Mouse (Mus musculus) kidney, adult 11 months (tissue): Measurements from ENCODE around the gene Atxn1.
A peak's percentile ranks its signal among the peaks of the same experiment; 100 is the strongest.

Experiments
- DNase-seq: peaks from one replicate; pipeline ENCODE4 v3.0.0; 2022

Atxn1 gene

GRCm38 (mm10) chr13:45553674-45554073 lies 411.1 kb downstream of the Atxn1 start:
- peak; percentile 58 for DNase-seq

DNA sequence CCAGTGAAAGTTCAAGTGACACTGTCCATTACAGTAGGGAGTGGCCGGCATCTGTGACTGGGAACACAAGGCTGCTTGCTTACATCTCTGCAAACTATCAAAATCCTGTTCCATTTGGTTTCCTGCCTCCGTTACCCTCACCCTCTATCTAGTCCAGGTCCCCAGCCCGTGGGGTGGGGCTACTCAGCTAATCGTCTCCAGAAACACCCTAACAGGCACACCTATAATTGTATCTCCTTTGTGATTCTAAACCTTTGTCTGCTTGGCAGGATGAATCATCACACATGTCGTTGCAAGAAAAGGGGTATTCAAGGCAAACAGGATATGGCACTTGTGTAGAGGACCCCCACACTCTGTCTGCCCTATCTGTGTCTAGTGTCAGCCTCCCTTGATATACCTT lies 417.3 kb downstream of the Atxn1 start:
- no peak for DNase-seq

DNA sequence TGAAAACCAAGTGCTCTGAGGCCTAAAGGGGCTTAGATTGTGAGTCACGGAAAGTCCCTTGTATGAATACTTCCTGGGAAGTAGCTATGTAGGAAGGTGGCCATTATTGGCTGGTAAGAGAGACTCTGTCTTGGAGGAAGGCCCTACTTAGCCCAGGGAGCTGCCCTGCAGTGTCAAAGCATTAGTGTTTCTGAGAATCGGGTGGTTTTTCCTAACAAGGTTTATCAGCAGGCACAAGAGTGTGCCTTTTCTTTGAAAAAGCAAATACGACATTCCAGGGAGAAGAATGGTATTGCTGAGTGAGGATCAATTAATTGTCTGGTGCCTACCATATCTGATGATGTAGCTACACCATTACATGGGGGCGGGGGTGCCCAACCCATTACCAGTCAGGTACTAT lies 417.9 kb downstream of the Atxn1 start:
- no peak for DNase-seq

DNA sequence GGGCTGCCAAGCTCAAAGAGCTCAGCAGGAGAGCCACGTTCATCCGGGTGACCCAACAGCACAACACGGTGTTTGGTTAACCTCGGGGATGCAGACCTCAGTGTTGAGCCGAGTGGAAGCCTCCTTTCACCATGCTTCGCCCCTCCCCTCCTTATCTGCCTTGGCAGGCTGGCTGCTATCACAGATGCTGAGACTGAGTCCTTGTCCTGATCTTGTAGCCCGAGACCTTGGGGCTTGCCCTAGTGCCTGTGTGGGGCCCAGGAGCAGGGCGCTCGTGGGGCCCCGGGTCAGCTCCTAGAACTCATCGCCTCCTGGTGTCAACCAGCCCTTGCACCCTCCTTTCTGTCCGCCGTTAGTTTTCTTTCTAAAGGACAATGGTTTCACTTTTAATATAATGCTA lies 418.8 kb downstream of the Atxn1 start:
- DNase-seq, result no peak

- peak; percentile 62 for DNase-seq
Measured at GRCm38 (mm10) chr13:45539205-45539568, 425.6 kb downstream of the Atxn1 start.

GRCm38 (mm10) chr13:45538532-45539204 lies 426.1 kb downstream of the Atxn1 start:
- DNase-seq, result peak; percentile 42

DNA sequence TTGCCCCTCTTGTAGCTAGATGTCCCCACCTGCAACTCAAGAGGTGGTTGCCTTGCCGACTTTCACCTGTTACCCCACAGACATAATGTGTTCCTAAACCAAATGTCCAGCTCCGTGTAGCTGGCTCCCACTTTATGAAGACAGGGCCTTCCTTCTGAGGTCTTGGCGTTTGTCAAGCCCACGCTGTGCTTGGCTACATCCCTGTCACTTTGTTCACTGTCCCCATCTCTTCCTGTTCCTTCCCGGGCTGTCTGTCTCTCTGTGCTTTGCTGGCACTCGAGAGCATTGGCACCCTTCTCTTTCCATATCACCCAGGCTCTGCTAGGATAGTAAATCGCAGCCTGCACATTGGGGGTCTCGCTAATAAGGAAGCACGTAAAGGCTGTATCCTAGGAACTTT lies 426.7 kb downstream of the Atxn1 start:
- DNase-seq, result no peak

GRCm38 (mm10) chr13:45537110-45537509 lies 427.7 kb downstream of the Atxn1 start:
- no peak for DNase-seq

DNA sequence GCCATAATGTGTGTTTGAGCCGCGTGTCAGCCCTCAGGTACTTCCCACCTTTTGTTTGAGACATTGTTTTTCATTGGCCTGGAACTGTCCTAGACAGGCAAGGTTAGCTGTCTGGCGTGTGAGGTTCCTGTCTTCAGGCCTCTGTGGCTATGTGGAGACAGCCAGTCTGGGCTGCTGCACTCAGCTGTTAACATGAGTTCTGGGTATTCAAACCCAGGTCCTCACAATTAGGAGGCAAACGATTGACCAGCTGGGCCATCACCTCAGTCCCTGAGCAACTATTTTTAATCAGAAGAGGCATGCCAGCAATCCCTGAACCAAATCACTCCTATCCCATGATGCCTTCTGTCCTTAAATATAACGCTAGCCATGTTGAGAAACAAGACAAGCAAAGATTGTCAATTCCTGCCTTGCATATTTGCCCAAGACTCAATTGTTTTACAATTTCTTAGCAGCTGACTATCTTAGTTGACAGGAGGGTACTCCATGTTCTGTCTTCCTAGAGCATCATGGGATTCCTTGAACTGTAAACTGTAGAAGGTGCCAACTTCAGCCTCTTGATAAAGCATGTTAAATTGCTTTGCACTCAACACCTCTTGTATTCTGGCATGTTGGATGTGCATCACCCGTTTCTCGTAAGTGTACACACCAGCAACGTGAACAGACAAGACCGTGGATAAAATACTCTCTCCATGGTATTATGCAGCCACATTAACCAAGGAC lies 428.9 kb downstream of the Atxn1 start:
- DNase-seq, result no peak

DNA sequence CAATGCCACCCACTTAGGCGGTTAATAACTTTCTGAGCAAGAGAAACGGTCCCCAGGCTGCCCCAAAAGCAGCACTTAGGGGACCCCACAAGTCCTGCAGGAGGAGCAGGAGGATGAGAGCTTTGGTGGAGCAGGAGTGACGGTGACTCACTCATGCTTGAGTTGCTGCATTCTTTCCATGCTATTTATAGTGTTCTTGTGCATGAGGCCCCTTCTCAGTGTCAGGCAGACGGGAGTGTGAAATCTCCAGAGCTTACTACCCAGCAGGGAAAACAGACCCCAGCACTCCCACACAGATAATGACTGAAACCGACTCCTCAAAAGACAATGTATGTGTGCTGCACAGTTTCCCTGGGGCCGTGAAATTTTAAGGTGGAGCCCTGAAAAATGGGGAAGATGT lies 434.1 kb downstream of the Atxn1 start:
- DNase-seq, result no peak

- no peak for DNase-seq
Measured at GRCm38 (mm10) chr13:45528787-45529186, 436.0 kb downstream of the Atxn1 start.

DNA sequence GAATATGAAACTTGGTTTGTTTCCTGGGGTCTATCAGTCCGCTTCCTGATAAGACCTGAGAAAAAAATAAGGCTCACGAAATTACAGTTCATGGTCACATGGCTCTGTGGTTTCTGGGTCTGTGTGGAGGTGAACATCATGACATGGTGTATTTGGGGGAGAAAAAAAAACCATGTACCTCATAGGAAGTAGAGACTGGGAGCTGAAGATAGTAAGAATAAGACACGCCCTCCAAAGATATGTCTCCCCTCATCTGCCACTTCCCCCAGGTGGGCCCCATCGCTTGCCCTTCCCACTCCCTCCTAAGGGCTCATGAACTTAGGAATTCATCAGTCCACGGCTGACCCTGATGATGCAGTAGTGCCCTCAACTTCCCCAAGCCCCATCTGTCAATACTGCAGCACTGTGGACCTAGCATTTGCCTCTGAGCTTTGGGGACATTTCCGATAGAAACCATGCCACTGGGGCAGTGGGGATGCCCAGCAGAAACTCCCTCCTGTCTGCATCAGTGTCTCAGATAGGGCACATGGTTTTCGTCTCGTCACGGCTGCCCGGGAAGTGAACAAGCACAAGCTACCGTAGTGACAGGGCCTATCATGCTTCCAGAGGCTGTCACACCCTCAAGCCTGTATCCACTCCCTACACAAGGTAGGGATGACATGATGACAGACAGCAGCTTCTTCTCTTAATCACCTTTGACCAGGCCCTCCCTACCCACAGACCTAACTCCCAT lies 437.4 kb downstream of the Atxn1 start:
- DNase-seq, result no peak

GRCm38 (mm10) chr13:45526230-45526629 lies 438.6 kb downstream of the Atxn1 start:
- DNase-seq, result peak; percentile 90

- no peak for DNase-seq
Measured at GRCm38 (mm10) chr13:45524791-45525435, 439.9 kb downstream of the Atxn1 start.

DNA sequence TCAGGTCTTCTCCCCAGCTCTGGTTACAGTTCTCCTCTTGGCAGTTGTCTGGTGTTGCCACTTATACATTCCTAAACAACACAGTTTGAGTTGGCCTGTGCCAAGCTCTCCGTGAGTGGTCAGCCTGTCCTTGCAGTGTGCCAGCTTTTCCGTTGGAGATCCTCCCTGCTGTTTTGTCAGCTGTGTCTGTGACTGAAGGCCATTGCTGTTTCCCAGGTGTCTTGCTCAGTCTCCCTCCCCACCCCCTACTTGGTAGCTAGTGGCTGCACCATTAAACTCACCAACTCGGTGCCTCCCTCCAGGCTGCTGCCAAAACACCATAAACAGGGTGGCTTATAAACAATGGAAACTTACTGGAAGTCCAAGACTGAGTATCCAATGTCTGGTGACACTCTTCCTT lies 440.5 kb downstream of the Atxn1 start:
- DNase-seq, result peak; percentile 82

GRCm38 (mm10) chr13:45516501-45517393 lies 448.1 kb downstream of the Atxn1 start:
- peak; percentile 51 for DNase-seq

- no peak for DNase-seq
Measured at GRCm38 (mm10) chr13:45514832-45515422, 449.9 kb downstream of the Atxn1 start.

DNA sequence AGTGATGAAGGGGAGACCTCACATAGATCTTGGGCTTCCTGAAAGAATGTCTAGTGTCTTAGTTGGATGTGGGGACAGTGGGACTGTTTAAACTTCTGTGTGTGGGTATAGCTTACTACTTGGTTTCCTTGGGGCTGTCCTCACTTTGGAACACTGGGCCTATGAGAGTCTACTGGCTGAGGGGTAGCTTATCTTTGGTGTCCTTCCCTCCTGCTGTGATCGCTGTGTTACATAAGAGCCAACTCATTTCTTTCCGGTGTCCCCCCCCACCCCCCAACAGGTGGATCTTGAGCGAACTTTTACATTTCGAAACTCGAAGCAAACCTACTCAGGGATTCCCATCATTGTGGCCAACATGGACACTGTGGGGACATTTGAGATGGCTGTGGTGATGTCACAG lies 450.7 kb downstream of the Atxn1 start:
- no peak for DNase-seq

GRCm38 (mm10) chr13:45513009-45513984 lies 451.5 kb downstream of the Atxn1 start:
- DNase-seq, result no peak

DNA sequence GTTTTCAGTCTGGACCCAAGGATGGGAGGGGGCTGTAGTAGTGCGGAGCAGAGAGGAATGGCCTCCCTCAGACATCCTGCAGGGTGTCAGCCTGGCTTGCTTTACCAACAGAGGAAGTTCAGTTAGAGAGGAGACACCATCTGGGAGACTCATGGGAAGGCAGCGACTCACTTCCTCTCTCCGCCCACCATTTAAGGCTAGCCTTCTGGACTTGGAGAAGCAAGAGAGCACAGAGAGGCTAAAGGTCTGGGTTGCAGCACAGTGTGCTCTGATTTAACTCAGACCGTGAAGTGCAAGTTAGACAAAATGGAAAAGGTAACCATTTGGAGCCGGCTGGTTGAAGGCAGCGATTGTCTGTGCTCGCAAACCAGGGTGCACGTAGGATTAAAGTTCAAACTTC lies 452.3 kb downstream of the Atxn1 start:
- peak; percentile 72 for DNase-seq
